Mouse (Mus musculus): Measurements from ENCODE around the gene Bcl11b. TPM values are rescaled to one million over a fixed set of nuclear protein-coding genes. Genes with fewer than 3 reads are reported as not detected.
A peak's percentile ranks its signal among the peaks of the same experiment; 100 is the strongest.

The Bcl11b gene
- polyA plus RNA-seq (2016; fragmentation: Nextera tagmentation; extraction: Ambion mirVana) = 0.30 and 0.31 TPM in 2 replicates

GRCm38 (mm10) chr12:108003483-108003882, at the start of gene Bcl11b:
Bcl11b (minus strand) TSS chr12:108003602.
- Histone ChIP-seq H3K4me2 (peak within 1 kb of the TSS; percentile 70), H3K9ac (0 out of 2 replicates have a peak within 1 kb of the TSS, but pooled peaks have one; percentile 12), H3K9me3 (replicated peaks) (no peaks in the 10 kb centered on the region), H3K27me3 (replicated peaks) (peaks cover 99% of the 10 kb centered on the region), H3K4me1 (peaks cover 6% of the 10 kb centered on the region), H3K4me3 (peak within 1 kb of the TSS; percentile 50), H3K36me3 (no peaks in the 10 kb centered on the region), H3K27ac (no peak within 1 kb of the TSS)
- 1% methylated on average over 19 of the region's 19 CpGs for WGBS (ENCODE audit: insufficient replicate concordance)
- ATAC-seq = no peak

GRCm38 (mm10) chr12:108050996-108051395, 47.6 kb upstream of the Bcl11b start:
- no peak overlapping the region for H3K9ac ChIP-seq
- no peak overlapping the region for H3K4me3 ChIP-seq
- H3K9me3 ChIP-seq (replicated peaks) = no peaks in the 10 kb centered on the region
- no peak overlapping the region for H3K4me2 ChIP-seq
- H3K36me3 ChIP-seq = no peaks in the 10 kb centered on the region
- no peaks in the 10 kb centered on the region for H3K4me1 ChIP-seq
- no peaks in the 10 kb centered on the region for H3K27me3 ChIP-seq (replicated peaks)
- no peak for ATAC-seq
- no peak overlapping the region for H3K27ac ChIP-seq
- 63% methylated on average over 7 of the region's 7 CpGs for WGBS (ENCODE audit: insufficient replicate concordance)

- no peak overlapping the region for H3K4me3 ChIP-seq
- no peak for ATAC-seq
- no peaks in the 10 kb centered on the region for H3K4me1 ChIP-seq
- no peaks in the 10 kb centered on the region for H3K36me3 ChIP-seq
- no peak overlapping the region for H3K4me2 ChIP-seq
- no peak overlapping the region for H3K27ac ChIP-seq
- WGBS (ENCODE audit: insufficient replicate concordance) = 60% methylated on average over 13 of the region's 13 CpGs
- H3K9me3 ChIP-seq (replicated peaks) = no peaks in the 10 kb centered on the region
- H3K27me3 ChIP-seq (replicated peaks) = no peaks in the 10 kb centered on the region
- H3K9ac ChIP-seq = no peak overlapping the region
Observed at GRCm38 (mm10) chr12:108049625-108050024, 46.2 kb upstream of the Bcl11b start.

GRCm38 (mm10) chr12:108042239-108042571, 38.8 kb upstream of the Bcl11b start:
- Histone ChIP-seq H3K27me3 (replicated peaks) (0 out of 2 replicates have a peak, but pooled peaks cover 4% of the 10 kb centered on the region), H3K9me3 (replicated peaks) (no peaks in the 10 kb centered on the region), H3K4me3 (no peak overlapping the region), H3K4me1 (0 out of 2 replicates have a peak, but pooled peaks cover 3% of the 10 kb centered on the region), H3K9ac (no peak overlapping the region), H3K27ac (no peak overlapping the region), H3K4me2 (no peak overlapping the region), H3K36me3 (no peaks in the 10 kb centered on the region)
- ATAC-seq = no peak
- 60% methylated on average over 3 of the region's 3 CpGs for WGBS (ENCODE audit: insufficient replicate concordance)

- H3K27ac ChIP-seq = no peak overlapping the region
- H3K4me1 ChIP-seq = 0 out of 2 replicates have a peak, but pooled peaks cover 3% of the 10 kb centered on the region
- H3K27me3 ChIP-seq (replicated peaks) = 0 out of 2 replicates have a peak, but pooled peaks cover 4% of the 10 kb centered on the region
- no peaks in the 10 kb centered on the region for H3K9me3 ChIP-seq (replicated peaks)
- no peaks in the 10 kb centered on the region for H3K36me3 ChIP-seq
- 35% methylated on average over 12 of the region's 12 CpGs for WGBS (ENCODE audit: insufficient replicate concordance)
- H3K4me2 ChIP-seq = no peak overlapping the region
- H3K4me3 ChIP-seq = no peak overlapping the region
- H3K9ac ChIP-seq = no peak overlapping the region
- ATAC-seq = 0 out of 2 replicates have a peak, but pooled peaks have one; percentile 33
Observed at GRCm38 (mm10) chr12:108041571-108042238, 38.3 kb upstream of the Bcl11b start.

DNA sequence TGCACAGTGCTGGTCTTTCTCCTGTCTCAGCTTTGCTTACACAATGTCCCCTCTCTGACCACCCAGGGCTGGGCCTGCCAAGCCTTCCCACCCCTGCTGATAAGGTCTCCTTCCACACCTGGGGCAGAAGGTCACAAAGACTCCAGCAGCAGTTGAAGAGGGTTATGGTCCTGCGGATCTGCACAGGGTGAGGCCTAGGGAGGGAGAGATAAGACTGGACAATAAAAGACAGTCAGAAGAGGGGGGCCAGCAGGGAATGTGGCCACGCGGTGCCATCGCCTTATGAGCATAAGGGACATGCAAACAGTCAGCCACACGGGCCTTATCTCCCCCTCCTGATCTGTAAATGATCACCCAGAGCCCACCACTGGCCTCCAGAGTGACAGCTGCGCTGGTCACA, 34.0 kb upstream of the Bcl11b start:
- Histone ChIP-seq H3K36me3 (no peaks in the 10 kb centered on the region), H3K9me3 (replicated peaks) (no peaks in the 10 kb centered on the region), H3K9ac (no peak overlapping the region), H3K27me3 (replicated peaks) (0 out of 2 replicates have a peak, but pooled peaks cover 4% of the 10 kb centered on the region), H3K4me2 (no peak overlapping the region), H3K4me3 (no peak overlapping the region), H3K27ac (no peak overlapping the region), H3K4me1 (0 out of 2 replicates have a peak, but pooled peaks cover 3% of the 10 kb centered on the region)
- no peak for ATAC-seq
- 38% methylated on average over 6 of the region's 6 CpGs for WGBS (ENCODE audit: insufficient replicate concordance)

DNA sequence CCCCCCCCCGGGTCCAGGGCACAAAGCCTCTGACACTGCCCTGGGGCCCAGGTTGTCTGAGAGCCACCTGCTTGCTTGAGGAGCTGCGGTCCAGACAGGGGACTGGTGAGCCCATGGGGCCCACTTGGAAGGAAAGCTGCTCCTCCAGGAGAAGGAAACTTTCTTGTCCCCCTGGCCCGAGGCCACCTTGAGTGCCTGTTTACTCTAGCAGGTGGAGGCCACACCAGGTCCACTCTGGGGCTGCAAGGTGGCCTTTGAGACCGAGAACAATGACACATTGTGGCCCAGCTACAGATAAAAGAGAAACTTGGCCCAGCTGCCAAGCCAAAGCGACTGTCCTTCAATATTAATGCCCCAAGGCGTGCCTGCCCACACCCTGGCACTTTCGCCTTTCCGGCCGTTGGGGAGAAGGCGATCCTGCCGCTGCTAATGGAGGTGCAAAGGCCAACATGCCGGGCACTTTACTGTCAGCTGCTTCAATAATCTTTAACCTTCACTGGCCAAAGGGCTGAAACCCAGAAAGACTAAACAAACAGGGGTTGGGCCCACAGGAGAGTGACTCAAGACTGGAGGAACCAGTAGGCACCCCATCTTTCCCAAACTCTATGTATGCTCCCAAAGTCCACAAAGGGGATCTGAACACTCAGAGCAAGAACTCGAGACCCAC, 32.1 kb upstream of the Bcl11b start:
- Histone ChIP-seq H3K9me3 (replicated peaks) (no peaks in the 10 kb centered on the region), H3K27ac (no peak overlapping the region), H3K9ac (no peak overlapping the region), H3K4me1 (no peaks in the 10 kb centered on the region), H3K36me3 (no peaks in the 10 kb centered on the region), H3K4me3 (no peak overlapping the region), H3K4me2 (no peak overlapping the region), H3K27me3 (replicated peaks) (0 out of 2 replicates have a peak, but pooled peaks cover 4% of the 10 kb centered on the region)
- WGBS (ENCODE audit: insufficient replicate concordance) = 66% methylated on average over 13 of the region's 13 CpGs
- ATAC-seq = no peak

- no peaks in the 10 kb centered on the region for H3K4me1 ChIP-seq
- WGBS (ENCODE audit: insufficient replicate concordance) = 61% methylated on average over 15 of the region's 15 CpGs
Observed at GRCm38 (mm10) chr12:108022835-108023615, 19.6 kb upstream of the Bcl11b start.

DNA sequence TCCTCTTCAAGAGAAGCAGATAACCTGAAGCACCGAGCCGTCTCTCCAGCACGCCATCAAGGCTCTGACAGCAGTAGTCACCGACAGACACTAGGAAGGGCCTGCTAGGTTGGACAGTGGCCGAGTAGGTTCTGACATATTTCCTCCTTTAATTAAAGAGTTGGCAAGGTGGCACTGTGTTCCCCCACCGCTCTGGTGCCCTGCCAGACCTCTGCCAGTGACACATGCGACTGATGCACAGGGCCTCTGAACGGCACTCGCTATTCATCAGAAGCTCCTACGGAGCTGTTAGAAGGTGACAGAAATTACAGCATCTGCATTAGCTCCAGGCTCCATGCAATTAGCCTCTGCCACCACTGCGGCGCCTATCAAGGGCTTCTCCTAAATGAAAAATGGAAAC, 8.6 kb upstream of the Bcl11b start:
- Histone ChIP-seq H3K27me3 (replicated peaks) (peaks cover 33% of the 10 kb centered on the region), H3K27ac (no peak overlapping the region), H3K9ac (no peak overlapping the region), H3K36me3 (no peaks in the 10 kb centered on the region), H3K4me1 (no peaks in the 10 kb centered on the region), H3K9me3 (replicated peaks) (no peaks in the 10 kb centered on the region), H3K4me3 (no peak overlapping the region), H3K4me2 (no peak overlapping the region)
- 77% methylated on average over 12 of the region's 12 CpGs for WGBS (ENCODE audit: insufficient replicate concordance)
- ATAC-seq = no peak

More at GRCm38 (mm10) chr12:108022835-108023615, 19.6 kb upstream of the Bcl11b start:
- H3K4me3 ChIP-seq = no peak overlapping the region
- ATAC-seq = no peak
- H3K27ac ChIP-seq = no peak overlapping the region
- H3K9ac ChIP-seq = no peak overlapping the region
- H3K36me3 ChIP-seq = no peaks in the 10 kb centered on the region
- no peaks in the 10 kb centered on the region for H3K9me3 ChIP-seq (replicated peaks)
- no peaks in the 10 kb centered on the region for H3K27me3 ChIP-seq (replicated peaks)
- no peak overlapping the region for H3K4me2 ChIP-seq

DNA sequence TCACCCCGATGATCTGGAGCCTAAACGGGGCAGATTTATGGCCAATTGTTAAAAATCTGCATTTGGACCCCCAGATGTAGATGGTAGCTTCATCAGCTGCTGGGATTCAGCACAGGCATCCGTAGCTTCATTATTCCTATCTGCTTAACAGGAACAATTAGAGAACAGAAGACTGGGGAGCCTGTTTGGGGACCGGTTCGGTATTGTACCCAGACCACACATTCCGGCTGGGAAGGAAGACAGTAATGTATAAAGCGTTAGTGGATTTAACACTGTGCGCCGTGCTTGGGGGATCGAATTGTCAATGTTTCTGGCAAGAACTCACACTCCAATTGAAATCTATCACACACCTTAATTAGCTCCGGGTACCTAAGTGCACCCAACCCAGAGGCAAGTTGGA, 6.9 kb upstream of the Bcl11b start:
- no peaks in the 10 kb centered on the region for H3K4me1 ChIP-seq
- no peak overlapping the region for H3K9ac ChIP-seq
- no peak overlapping the region for H3K4me3 ChIP-seq
- no peaks in the 10 kb centered on the region for H3K9me3 ChIP-seq (replicated peaks)
- ATAC-seq = no peak
- no peaks in the 10 kb centered on the region for H3K36me3 ChIP-seq
- 67% methylated on average over 11 of the region's 11 CpGs for WGBS (ENCODE audit: insufficient replicate concordance)
- no peak overlapping the region for H3K4me2 ChIP-seq
- H3K27me3 ChIP-seq (replicated peaks) = peaks cover 50% of the 10 kb centered on the region
- no peak overlapping the region for H3K27ac ChIP-seq

DNA sequence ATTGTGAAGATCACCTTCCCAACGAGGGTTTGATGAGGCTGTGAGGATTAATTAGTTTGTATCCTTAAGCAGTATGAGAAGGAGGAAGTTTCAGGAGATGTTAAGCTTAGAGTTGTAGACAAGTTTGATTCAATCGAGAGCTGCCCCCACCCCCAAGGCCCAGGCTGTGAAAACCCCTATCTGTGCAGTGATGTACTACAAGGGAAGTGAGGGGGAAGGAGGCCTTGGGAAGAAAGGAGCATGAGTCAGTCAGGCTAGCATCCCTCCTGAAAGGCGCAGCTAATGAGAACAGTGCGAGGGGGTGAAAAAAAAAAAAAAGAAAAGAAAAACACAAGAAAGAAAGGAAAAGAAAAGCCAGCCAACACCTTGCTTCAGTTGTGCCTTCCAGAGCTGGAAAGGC, 5.8 kb upstream of the Bcl11b start:
- WGBS (ENCODE audit: insufficient replicate concordance) = 32% methylated on average over 4 of the region's 4 CpGs
- H3K27ac ChIP-seq = no peak overlapping the region
- H3K9me3 ChIP-seq (replicated peaks) = no peaks in the 10 kb centered on the region
- peaks cover 6% of the 10 kb centered on the region for H3K4me1 ChIP-seq
- ATAC-seq = no peak
- no peak overlapping the region for H3K4me2 ChIP-seq
- H3K9ac ChIP-seq = no peak overlapping the region
- H3K27me3 ChIP-seq (replicated peaks) = peaks cover 62% of the 10 kb centered on the region
- no peaks in the 10 kb centered on the region for H3K36me3 ChIP-seq
- no peak overlapping the region for H3K4me3 ChIP-seq

Measured in liver, embryonic 12.5 days (tissue).